Mouse (Mus musculus): ENCODE measurements around the gene Wdr62. TPM values are rescaled to one million over a fixed set of nuclear protein-coding genes. Genes with fewer than 3 reads are reported as not detected.
"Not testable (repeated sequence)": the region's sequence is repeated elsewhere in the genome, so short reads cannot be mapped to it uniquely, and the experiment has no call there.

Wdr62 gene
- polyA plus RNA-seq, 1 experiment from 2014 or later: 3.1 TPM

GRCm38 (mm10) chr7:30237374-30237773 lies 42.8 kb downstream of the Wdr62 start:
- H3K9ac ChIP-seq (replicated peaks; ENCODE audit: low read depth, low read length); H3K36me3 ChIP-seq (ENCODE audit: control insufficient read depth, insufficient read depth, low read length); ATAC-seq (ENCODE audit: low read depth); H3K4me3 ChIP-seq (ENCODE audit: low read depth, low read length); H3K27me3 ChIP-seq (ENCODE audit: control insufficient read depth, insufficient read depth, low read length); H3K9me3 ChIP-seq (ENCODE audit: control insufficient read depth, low read length); H3K4me2 ChIP-seq (ENCODE audit: low read depth, low read length); H3K27ac ChIP-seq (ENCODE audit: low read depth, low read length); H3K4me1 ChIP-seq (ENCODE audit: control insufficient read depth, insufficient read depth, low read length): not testable (repeated sequence)
- WGBS: 87% methylated on average over 3 of the region's 3 CpGs

GRCm38 (mm10) chr7:30235625-30236024 lies 44.6 kb downstream of the Wdr62 start, which contains the start of gene Ovol3:
Gene Ovol3 (minus strand): TSS chr7:30235725.
- no peaks in the 10 kb centered on the region for H3K9me3 ChIP-seq (ENCODE audit: control insufficient read depth, low read length)
- no peak within 1 kb of the TSS for H3K4me3 ChIP-seq (ENCODE audit: low read depth, low read length)
- peaks cover 14% of the 10 kb centered on the region for H3K4me1 ChIP-seq (ENCODE audit: control insufficient read depth, insufficient read depth, low read length)
- no peaks in the 10 kb centered on the region for H3K27me3 ChIP-seq (ENCODE audit: control insufficient read depth, insufficient read depth, low read length)
- no peak within 1 kb of the TSS for H3K4me2 ChIP-seq (ENCODE audit: low read depth, low read length)
- 82% methylated on average over 4 of the region's 4 CpGs for WGBS
- no peaks in the 10 kb centered on the region for H3K36me3 ChIP-seq (ENCODE audit: control insufficient read depth, insufficient read depth, low read length)
- no peak for ATAC-seq (ENCODE audit: low read depth)
- H3K9ac ChIP-seq (replicated peaks; ENCODE audit: low read depth, low read length): no peak within 1 kb of the TSS
- no peak within 1 kb of the TSS for H3K27ac ChIP-seq (ENCODE audit: low read depth, low read length)

GRCm38 (mm10) chr7:30235091-30235490 lies 45.1 kb downstream of the Wdr62 start:
- H3K4me1 ChIP-seq (ENCODE audit: control insufficient read depth, insufficient read depth, low read length): peaks cover 16% of the 10 kb centered on the region
- ATAC-seq (ENCODE audit: low read depth): no peak
- H3K9me3 ChIP-seq (ENCODE audit: control insufficient read depth, low read length): no peaks in the 10 kb centered on the region
- H3K36me3 ChIP-seq (ENCODE audit: control insufficient read depth, insufficient read depth, low read length): no peaks in the 10 kb centered on the region
- no peak overlapping the region for H3K4me3 ChIP-seq (ENCODE audit: low read depth, low read length)
- no peak overlapping the region for H3K27ac ChIP-seq (ENCODE audit: low read depth, low read length)
- no peaks in the 10 kb centered on the region for H3K27me3 ChIP-seq (ENCODE audit: control insufficient read depth, insufficient read depth, low read length)
- WGBS: 96% methylated on average over 8 of the region's 8 CpGs
- no peak overlapping the region for H3K4me2 ChIP-seq (ENCODE audit: low read depth, low read length)
- H3K9ac ChIP-seq (replicated peaks; ENCODE audit: low read depth, low read length): no peak overlapping the region

GRCm38 (mm10) chr7:30234276-30234858 lies 45.9 kb downstream of the Wdr62 start:
- no peaks in the 10 kb centered on the region; the same call in 1 of the 2 replicates for H3K36me3 ChIP-seq (ENCODE audit: control insufficient read depth, insufficient read depth, low read length)
- H3K4me3 ChIP-seq (ENCODE audit: low read depth, low read length): no peak overlapping the region
- no peak overlapping the region for H3K27ac ChIP-seq (ENCODE audit: low read depth, low read length)
- H3K27me3 ChIP-seq (ENCODE audit: control insufficient read depth, insufficient read depth, low read length): no peaks in the 10 kb centered on the region
- H3K9me3 ChIP-seq (ENCODE audit: control insufficient read depth, low read length): no peaks in the 10 kb centered on the region
- 93% methylated on average over 15 of the region's 15 CpGs for WGBS
- peaks cover 16% of the 10 kb centered on the region for H3K4me1 ChIP-seq (ENCODE audit: control insufficient read depth, insufficient read depth, low read length)
- H3K4me2 ChIP-seq (ENCODE audit: low read depth, low read length): no peak overlapping the region
- no peak overlapping the region for H3K9ac ChIP-seq (replicated peaks; ENCODE audit: low read depth, low read length)
- ATAC-seq (ENCODE audit: low read depth): no peak

GRCm38 (mm10) chr7:30233387-30233786 lies 46.8 kb downstream of the Wdr62 start:
- ATAC-seq (ENCODE audit: low read depth): no peak
- H3K9me3 ChIP-seq (ENCODE audit: control insufficient read depth, low read length): no peaks in the 10 kb centered on the region
- 91% methylated on average over 20 of the region's 20 CpGs for WGBS
- H3K27ac ChIP-seq (ENCODE audit: low read depth, low read length): no peak overlapping the region
- no peaks in the 10 kb centered on the region; the same call in 1 of the 2 replicates for H3K36me3 ChIP-seq (ENCODE audit: control insufficient read depth, insufficient read depth, low read length)
- no peak overlapping the region for H3K4me3 ChIP-seq (ENCODE audit: low read depth, low read length)
- H3K4me1 ChIP-seq (ENCODE audit: control insufficient read depth, insufficient read depth, low read length): peaks cover 16% of the 10 kb centered on the region
- no peak overlapping the region for H3K9ac ChIP-seq (replicated peaks; ENCODE audit: low read depth, low read length)
- H3K27me3 ChIP-seq (ENCODE audit: control insufficient read depth, insufficient read depth, low read length): no peaks in the 10 kb centered on the region
- H3K4me2 ChIP-seq (ENCODE audit: low read depth, low read length): 0 out of 2 replicates have a peak overlapping the region, but pooled peaks have one; percentile 60

GRCm38 (mm10) chr7:30232631-30233148 lies 47.5 kb downstream of the Wdr62 start:
- ATAC-seq (ENCODE audit: low read depth): peak; percentile 20
- Histone ChIP-seq H3K9me3 (ENCODE audit: control insufficient read depth, low read length) (no peaks in the 10 kb centered on the region), H3K4me1 (ENCODE audit: control insufficient read depth, insufficient read depth, low read length) (peaks cover 16% of the 10 kb centered on the region), H3K36me3 (ENCODE audit: control insufficient read depth, insufficient read depth, low read length) (peaks cover 4% of the 10 kb centered on the region), H3K9ac (replicated peaks; ENCODE audit: low read depth, low read length) (peak overlapping the region; percentile 75), H3K27ac (ENCODE audit: low read depth, low read length) (peak overlapping the region; percentile 96), H3K4me2 (ENCODE audit: low read depth, low read length) (peak overlapping the region; percentile 60), H3K27me3 (ENCODE audit: control insufficient read depth, insufficient read depth, low read length) (no peaks in the 10 kb centered on the region), H3K4me3 (ENCODE audit: low read depth, low read length) (peak overlapping the region; percentile 68)
- WGBS: 5% methylated on average over 24 of the region's 24 CpGs

- Histone ChIP-seq H3K27me3 (ENCODE audit: control insufficient read depth, insufficient read depth, low read length) (no peaks in the 10 kb centered on the region), H3K9me3 (ENCODE audit: control insufficient read depth, low read length) (no peaks in the 10 kb centered on the region), H3K4me1 (ENCODE audit: control insufficient read depth, insufficient read depth, low read length) (peaks cover 16% of the 10 kb centered on the region), H3K36me3 (ENCODE audit: control insufficient read depth, insufficient read depth, low read length) (peaks cover 11% of the 10 kb centered on the region), H3K9ac (replicated peaks; ENCODE audit: low read depth, low read length) (peak within 1 kb of the TSS; percentile 75), H3K4me3 (ENCODE audit: low read depth, low read length) (peak within 1 kb of the TSS; percentile 68), H3K27ac (ENCODE audit: low read depth, low read length) (peak within 1 kb of the TSS; percentile 96), H3K4me2 (ENCODE audit: low read depth, low read length) (peak within 1 kb of the TSS; percentile 74)
- under 1% methylated on average over 67 of the region's 67 CpGs for WGBS
- ATAC-seq (ENCODE audit: low read depth): peak; percentile 95
Measured at GRCm38 (mm10) chr7:30231669-30232454, 48.4 kb downstream of the Wdr62 start, which contains the start of the genes Polr2i and Tbcb. Gene Polr2i (plus strand): TSS chr7:30231948. Gene Tbcb (minus strand): TSS chr7:30232272.

- H3K4me3 ChIP-seq (ENCODE audit: low read depth, low read length): peak overlapping the region; percentile 68
- peak overlapping the region; percentile 74 for H3K4me2 ChIP-seq (ENCODE audit: low read depth, low read length)
- WGBS: 0% methylated on average over 16 of the region's 16 CpGs
- peak overlapping the region; percentile 58 for H3K9ac ChIP-seq (replicated peaks; ENCODE audit: low read depth, low read length)
- H3K4me1 ChIP-seq (ENCODE audit: control insufficient read depth, insufficient read depth, low read length): peaks cover 16% of the 10 kb centered on the region
- peak overlapping the region; percentile 96 for H3K27ac ChIP-seq (ENCODE audit: low read depth, low read length)
- no peaks in the 10 kb centered on the region for H3K27me3 ChIP-seq (ENCODE audit: control insufficient read depth, insufficient read depth, low read length)
- peaks cover 17% of the 10 kb centered on the region for H3K36me3 ChIP-seq (ENCODE audit: control insufficient read depth, insufficient read depth, low read length)
- no peak; the same call in none of the 2 replicates for ATAC-seq (ENCODE audit: low read depth)
- H3K9me3 ChIP-seq (ENCODE audit: control insufficient read depth, low read length): no peaks in the 10 kb centered on the region
Measured at GRCm38 (mm10) chr7:30231328-30231668, 48.9 kb downstream of the Wdr62 start.

- no peak overlapping the region for H3K4me3 ChIP-seq (ENCODE audit: low read depth, low read length)
- ATAC-seq (ENCODE audit: low read depth): no peak
Measured at GRCm38 (mm10) chr7:30224206-30224605, 56.0 kb downstream of the Wdr62 start.

More at GRCm38 (mm10) chr7:30224206-30224605, 56.0 kb downstream of the Wdr62 start:
- Histone ChIP-seq H3K9ac (replicated peaks; ENCODE audit: low read depth, low read length) (no peak overlapping the region), H3K4me1 (ENCODE audit: control insufficient read depth, insufficient read depth, low read length) (peaks cover 3% of the 10 kb centered on the region; the same call in 1 of the 2 replicates), H3K36me3 (ENCODE audit: control insufficient read depth, insufficient read depth, low read length) (peaks cover 40% of the 10 kb centered on the region), H3K27me3 (ENCODE audit: control insufficient read depth, insufficient read depth, low read length) (no peaks in the 10 kb centered on the region), H3K9me3 (ENCODE audit: control insufficient read depth, low read length) (no peaks in the 10 kb centered on the region), H3K4me2 (ENCODE audit: low read depth, low read length) (no peak overlapping the region), H3K27ac (ENCODE audit: low read depth, low read length) (no peak overlapping the region)
- 92% methylated on average over 12 of the region's 12 CpGs for WGBS

All from neural tube, embryonic 14.5 days (tissue).